Mouse (Mus musculus): ENCODE measurements at regions not wholly inside any gene's neighbourhood (a gene's known extent, or its start where the extent isn't known, plus 50 kb on each side); places are given as distances from the start of the nearest gene placed in this dataset.

DNA sequence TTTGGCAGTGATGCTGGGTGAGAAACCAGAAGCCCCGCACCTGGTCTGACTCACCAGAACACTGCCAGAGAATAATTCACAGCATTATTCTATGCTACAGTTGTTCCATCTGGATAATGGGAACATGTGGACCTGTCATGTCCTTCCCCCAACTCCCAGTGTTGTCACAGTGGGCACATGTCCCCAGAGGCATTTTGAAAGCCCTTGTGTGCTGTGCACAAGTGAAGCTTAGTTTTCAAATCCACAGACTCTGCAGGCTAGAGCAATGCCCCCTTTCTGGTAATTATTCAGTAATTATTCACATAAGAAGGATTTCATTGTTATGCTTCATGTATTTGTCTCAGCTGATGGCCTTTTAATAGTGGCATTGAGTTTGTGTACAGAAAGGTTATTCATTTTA, 146.7 kb downstream of the Slc4a3 start:
- no peak for DNase-seq (ENCODE audit: low read depth)

DNA sequence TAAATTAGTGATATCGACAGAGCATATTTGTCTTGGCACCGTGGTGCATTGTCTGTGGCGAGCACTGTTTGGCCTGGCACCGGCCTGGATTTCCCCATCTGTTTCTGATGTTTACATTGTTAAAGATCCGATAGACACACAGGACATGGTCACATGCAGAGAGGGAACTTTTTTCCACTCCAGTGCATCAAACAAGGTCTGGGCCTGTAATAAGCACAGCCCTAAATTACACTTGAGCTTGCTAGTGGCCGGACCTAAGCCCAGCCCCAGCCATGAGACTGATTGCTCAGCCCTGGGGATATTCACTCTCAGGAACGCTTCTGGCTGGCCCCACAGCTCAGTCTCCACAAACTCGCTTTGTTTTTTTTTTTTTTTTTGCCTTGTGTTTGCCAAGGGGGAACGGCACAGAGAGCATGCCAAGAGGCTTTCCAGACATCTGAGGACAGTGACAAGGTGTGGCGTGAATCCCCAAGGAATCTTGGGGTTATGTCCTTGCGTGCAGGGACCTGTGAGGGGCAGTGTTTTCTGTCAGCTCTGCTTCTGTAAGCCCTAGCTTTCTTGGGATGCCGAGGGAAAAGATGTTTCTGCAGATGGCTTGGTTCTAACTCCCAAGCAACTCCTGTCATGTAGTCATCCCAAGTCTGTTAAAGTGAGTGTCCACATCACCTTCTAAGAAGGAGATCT, 147.3 kb downstream of the Slc4a3 start:
- DNase-seq (ENCODE audit: low read depth): peak; percentile 59

DNA sequence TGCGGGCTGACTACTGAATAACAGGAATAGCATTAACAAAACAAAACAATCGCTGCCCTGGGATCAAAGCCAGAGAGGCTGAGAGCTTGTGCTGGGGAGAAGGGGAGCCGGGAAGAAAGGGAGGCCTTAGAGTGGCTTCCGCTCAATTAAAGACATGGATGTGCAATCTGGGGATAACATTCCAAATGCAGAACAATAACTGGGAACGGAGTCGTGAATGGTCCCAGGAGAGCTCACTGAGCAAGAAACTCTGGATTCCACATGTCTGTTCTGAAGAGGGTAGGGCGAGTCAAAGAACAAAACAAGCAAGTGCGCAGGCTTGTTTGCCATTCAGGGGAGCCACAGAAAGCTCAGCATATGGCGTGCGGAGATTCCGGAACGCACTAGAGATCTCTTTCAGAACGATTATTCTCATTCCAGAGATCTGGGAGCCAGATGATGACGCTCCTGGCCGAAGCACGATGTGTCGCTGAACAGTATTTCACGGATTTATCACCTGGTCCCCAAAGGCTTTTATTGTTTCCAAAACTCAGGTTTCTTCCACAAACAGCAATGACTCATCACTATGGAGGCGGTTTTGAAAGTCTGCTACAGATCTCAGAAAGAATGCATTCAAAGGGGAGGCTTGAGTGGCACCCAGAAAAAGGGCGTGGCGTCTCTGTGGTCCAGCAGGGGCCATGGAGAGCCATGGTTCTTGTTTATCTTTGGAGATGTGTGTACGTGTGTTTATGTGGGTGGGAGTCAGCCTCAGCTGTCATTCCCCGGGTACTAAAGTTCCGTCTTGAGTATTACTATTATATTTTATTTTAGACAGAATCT, 159.0 kb downstream of the Slc4a3 start:
- DNase-seq (ENCODE audit: low read depth): peak; percentile 49

DNA sequence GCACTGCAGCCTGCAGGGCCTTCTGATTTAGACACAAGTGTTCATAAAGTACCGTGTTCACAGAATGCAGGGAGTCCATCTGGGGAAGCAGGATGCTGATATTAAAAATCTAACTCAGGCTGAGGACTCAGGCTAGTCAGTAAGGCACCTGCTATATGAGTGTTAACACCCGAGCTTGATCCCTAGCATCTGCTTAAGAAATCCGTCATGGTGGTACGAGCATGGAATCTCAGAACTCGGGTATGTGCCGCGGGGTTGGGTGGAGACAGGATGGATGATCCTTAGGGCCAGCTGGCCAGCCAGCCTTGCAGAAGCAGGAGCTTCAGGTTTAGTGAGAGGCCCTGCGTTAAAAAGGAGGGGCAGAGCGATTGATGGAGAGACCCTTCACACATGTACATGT, 160.1 kb downstream of the Slc4a3 start:
- DNase-seq (ENCODE audit: low read depth): no peak

DNA sequence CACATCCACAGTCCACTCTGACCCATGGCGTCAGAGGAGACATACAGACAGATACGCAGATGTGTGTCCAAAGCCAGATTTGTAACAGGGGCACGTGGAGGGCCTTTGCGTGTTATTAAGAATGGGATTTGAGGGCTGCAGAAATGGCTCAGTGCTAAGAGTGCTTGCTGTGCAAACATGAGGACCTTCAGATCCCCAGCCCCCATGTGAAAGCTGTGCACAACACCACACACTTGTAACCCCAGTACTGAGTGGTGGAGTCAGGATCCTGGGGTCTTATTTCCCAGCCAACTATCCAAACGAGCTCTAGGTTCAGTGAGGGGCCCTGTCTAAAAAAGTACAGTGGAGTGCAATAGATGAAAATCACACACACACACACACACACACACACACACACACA, 177.4 kb downstream of the Slc4a3 start:
- DNase-seq (ENCODE audit: low read depth): no peak

DNA sequence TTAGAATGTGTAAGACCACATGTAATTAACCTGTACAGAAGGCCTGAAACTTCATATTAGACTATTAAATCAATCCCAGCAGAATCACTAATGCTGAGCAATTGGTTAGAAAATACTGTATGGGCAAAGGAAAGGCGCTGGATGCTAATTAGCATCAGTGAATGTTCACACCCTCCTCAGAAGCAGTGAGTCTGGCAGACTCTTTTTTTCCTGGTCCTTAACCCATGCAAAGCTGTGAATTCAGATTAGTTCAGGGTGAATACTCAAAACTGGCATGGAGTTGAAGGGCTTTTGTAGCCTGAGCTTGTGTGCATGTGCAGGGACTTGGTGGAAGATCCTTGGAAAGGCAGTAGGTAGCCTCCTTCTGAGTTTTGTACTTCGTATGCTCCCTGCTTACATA, 179.3 kb downstream of the Slc4a3 start:
- DNase-seq (ENCODE audit: low read depth): no peak

DNA sequence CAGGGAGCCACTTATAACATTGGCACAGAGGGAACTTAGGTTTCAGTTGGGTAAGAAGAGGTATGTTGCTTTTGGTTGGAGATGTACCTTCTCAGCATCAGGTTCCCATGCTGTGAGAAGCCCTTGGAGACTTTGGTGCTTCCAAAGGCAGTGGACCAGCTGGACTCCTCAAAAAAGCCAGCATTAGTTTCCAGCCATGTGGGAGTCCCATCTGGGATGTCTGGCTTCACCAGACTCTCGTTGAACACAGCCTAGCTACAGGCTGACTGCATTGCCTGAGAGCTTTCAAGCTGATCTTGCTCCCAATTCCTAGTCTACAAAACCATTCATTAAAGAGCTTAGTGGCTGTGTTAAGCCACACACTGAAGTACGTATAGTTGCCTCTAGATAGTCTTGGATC, 182.8 kb downstream of the Slc4a3 start:
- DNase-seq (ENCODE audit: low read depth): no peak

DNA sequence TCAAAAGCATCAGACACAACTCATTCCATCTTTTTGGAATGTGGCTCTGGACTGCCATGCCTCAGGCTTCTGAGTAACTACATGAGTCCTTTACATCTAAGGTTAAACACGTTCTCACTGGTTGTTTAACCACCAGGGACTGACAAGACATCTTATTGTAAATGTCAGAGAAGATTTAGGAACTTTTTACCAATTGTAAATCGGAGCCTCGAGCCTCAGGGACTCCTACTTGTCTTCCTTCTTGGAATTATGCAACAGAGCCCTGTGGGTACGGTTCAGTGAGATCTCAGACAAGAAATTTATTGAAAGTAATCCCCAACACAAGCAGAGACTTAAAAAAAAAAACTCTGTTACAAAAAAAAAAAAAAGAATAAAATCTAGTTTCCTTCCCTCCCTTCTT, 187.7 kb downstream of the Slc4a3 start:
- DNase-seq (ENCODE audit: low read depth): no peak

DNA sequence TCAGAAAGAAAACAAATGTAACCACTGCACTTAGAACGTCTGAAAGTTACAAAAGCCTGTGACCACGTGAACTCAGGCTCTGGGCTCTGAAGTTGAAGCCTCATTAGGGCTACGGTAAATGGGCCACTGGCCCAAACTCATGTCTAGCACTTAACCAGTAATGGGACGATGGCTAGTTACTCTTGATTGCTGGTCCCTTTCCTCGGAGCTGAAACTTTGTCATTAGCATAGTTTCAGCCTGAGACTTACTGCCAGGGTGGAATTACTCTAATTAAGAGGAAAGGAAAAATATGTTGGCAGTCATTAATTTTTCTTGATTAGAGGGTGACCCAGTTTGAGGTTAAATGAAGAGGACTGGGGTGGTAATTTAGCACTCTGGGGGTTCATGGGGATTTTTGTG, 192.6 kb downstream of the Slc4a3 start:
- DNase-seq (ENCODE audit: low read depth): no peak

DNA sequence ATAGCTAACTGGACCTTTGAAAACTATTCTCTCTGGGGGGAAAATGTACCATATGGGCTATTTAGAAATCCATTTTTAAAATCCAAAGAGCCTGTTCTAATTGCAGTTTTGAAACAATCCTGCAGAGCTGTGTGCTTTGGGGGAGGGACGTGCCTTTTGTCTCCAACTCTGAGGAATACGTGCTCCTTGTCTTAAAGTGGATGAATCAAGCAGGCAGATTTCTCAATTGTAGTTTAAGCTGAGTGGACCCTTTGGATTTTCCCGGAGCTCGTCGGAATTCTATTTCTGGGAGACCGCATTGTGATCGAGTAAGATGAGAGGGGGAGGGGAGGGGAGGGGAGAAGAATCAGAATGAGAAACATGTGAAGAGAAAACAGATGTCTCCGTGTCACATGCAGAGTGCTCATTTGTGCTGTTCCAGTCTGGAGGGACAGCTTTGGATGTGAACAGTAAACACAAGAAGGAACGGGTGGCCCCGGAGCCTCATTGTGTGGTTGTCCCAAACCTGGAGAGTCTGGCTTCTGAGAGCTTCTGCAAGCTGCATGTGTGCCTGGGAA, 203.7 kb downstream of the Slc4a3 start:
- DNase-seq (ENCODE audit: low read depth): peak; percentile 16

DNA sequence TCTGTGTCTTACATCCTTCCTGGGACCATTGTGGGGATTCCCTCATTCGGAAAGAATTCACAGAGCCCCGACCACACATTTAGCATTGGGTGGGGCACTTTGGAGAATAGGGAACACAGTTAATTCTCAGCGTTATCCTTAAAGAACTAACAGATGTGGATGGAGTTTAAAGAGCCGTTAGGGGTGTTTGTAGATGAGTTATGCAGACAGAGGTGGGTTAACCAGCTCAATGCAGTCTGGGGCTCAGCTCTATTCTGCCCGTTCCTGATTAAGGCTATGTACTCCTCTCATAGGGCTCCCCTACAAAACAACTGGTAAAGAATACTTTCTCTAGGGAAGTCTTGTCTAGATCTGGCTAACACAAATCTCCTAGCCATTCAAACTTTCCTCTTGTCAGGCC, 226.1 kb downstream of the Slc4a3 start:
- DNase-seq (ENCODE audit: low read depth): no peak

DNA sequence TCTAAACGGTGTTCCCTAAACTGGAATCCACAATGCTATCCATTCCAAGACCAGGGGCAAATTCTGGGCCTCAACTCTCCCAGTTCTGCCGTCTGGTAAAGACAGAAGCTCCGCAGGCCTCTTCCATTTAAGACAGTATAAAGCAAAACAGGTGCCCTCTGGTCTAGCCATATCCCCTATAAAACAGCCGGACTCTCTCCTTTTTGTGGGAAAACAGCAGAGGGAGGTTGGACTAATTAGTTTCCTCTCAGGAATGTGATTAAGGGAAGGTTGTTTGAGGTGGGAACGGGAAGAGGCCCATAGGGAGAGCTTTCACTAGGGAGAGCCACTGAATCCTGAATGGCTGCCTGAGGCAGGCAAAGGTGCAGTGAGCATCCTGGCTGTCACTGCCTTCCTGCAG, 226.9 kb downstream of the Slc4a3 start:
- DNase-seq (ENCODE audit: low read depth): no peak

DNA sequence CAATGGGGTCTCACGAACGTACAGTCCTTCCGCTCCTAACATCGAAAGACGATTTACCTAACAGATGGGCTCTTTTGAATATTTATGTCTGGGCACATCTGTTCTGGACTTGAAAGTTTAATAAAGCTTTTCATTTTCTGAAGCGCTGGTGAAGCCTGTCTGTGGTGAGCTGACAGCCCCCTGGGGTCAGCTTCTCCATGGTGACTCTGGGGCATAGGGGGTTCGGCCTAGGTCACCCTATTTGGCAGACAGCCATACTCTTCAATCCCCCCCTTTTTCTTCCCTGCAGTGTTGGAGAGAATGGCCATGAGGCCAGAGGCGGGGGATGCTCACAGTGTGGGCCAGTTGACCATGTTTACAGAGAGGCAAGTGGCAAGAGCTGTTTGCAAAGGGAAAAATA, 232.8 kb downstream of the Slc4a3 start:
- no peak for DNase-seq (ENCODE audit: low read depth)

DNA sequence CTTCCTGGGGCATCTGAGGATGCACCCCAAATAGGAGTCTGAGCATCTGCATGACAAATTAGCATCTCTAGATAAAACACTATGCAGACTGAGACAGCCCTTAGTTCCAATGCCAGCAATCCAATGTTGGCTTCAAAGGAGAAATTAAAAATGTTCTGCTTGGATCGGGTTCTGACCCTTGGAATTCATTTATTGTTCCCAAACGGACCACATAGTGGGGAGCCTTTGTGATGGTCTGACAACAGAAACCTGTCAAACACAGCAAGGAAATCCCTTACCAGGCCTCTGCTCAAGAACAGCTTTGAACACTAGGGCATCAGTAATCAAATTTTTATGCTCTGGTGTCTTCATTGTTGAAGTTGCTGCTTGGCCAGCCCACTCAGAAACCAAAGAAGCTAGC, 237.1 kb downstream of the Slc4a3 start:
- DNase-seq (ENCODE audit: low read depth): no peak

DNA sequence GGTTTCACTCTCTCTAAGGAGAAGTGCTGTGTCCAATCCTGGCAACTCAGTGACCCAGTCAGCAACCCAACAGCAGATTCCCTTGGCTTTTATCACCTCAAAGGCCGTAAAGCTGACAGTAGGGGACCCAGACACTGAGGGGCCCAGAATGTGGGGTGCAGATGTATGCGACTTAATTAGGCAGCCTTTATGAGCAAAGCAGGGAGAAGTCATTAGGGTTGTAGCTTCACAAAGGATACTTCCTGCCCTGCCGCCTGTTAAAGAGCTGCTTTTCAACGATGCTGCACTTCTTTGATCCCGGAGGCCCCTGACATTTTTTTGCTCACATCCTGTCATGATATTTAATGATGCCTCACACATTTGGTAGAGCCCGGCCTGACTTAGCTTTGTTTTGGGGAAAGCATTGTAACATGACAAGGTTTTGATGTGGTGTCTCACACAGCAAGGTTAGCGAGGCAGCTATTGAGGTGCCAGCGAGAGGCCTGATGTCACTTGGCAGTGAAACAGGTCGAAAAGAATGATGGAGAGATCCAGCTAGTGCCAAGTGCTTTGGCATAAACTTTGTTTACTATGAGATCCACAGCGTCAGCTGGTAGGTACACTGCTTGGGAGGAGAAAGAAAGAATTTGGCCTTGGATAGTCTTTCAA, 240.2 kb downstream of the Slc4a3 start:
- no peak for DNase-seq (ENCODE audit: low read depth)

DNA sequence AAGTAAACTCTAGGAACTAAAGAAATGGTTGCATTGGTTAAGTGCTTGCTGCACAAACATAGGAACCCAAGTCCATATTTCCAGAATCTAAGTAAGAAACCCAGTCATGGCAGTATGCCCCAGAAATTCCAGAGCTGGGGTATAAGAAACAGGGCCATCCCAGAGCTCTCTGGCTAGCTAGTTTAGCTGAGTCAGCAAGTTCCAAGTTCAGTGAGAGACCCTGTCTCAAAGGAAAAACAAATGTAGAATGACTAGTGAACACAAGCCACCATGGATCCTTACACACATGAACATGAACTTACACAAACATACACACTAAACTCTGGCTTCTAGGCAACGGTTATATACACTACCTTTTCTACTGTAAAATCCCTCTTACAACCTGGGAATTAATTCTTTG, 245.4 kb downstream of the Slc4a3 start:
- no peak for DNase-seq (ENCODE audit: low read depth)

DNA sequence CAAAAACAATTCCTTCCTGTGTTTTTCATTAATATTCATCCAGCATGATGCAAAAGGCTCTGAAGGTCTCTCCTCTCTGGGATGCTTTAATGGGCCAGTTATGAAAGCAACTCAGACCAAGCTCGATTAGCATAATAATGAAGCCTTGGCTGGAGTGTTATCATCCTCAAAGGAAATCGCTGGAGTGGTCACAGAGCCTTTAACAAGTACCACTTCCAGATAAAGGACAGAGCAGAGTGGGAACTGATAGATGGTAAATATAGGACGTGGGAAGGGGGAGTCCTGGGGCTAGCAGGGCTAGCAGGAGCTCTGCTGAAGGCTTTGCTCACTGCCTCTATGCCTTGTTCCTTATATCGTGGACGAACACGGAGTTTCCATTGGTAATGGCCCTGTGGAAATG, 251.7 kb downstream of the Slc4a3 start:
- no peak for DNase-seq (ENCODE audit: low read depth)

DNA sequence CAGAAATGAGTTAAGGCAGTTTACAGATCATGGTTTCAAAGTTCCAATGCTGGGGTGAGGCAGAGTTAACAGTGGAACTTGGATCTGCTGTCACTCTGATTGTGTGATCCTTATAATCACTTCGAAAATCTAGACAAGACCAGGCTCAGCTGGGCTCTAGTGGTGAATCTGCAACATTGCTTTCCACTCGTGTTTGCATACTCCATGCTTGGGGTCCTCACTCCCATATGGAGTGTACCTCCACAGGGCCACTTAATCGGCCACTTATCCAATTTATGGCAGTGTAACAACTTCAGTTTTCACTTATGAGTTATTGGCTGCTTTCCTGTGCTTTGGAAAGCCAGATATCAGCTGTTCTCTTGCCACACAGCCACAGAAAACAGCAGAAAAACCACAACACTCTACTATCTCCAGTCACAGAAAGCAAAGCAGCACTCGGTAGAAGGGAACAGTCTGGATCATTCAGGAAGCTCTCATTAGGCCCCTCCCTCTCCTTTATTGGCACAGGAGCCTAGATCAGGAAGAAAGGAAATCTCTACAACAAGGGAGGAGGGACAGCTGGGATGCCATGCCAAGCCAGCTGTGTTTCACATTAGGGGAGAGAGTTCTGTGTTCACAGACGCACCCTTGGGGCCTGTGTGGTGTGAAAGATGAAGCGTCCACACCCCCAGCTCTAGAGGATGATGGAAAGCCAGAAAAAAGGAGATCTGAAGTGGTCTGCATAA, 252.5 kb downstream of the Slc4a3 start:
- DNase-seq (ENCODE audit: low read depth): peak; percentile 7

DNA sequence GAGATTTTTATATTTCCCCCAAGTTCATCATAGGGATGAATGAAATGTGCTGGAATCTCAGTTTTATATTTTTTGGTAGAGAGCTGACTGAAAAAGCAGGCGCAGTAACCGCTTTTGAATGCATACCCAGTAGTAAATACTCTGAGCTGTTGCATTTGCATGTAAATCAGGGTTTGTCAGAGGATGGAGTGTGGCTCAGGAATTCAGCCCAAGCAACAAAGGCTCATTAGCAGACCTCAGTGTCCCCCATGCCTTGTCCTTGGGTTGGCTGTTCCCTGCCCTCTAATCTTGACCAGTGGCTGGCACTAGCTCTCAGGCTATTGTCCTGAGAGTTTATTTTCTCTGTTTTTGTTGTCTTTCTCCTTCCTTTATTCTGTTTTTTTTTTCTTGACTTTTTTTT, 258.4 kb downstream of the Slc4a3 start:
- DNase-seq (ENCODE audit: low read depth): no peak

DNA sequence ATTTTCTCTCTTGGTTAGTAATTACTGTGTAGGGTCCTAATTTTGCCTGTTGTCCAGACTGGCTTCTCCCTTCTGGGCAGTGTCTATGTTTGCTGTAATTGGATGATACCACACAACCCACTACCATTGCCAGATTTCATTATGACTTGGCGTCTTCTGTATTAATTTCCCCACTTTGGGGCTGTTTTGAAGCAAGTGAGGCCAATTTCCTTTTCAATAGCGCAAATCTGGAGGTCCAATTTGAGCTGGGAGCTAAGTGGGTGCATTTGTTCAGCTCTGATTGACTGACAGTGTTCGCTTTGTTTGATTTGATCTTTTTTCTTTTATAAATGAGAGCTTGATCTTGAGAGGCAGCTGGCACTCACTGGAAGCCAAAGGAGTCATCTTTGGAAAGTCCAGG, 266.4 kb downstream of the Slc4a3 start:
- no peak for DNase-seq (ENCODE audit: low read depth)

DNA sequence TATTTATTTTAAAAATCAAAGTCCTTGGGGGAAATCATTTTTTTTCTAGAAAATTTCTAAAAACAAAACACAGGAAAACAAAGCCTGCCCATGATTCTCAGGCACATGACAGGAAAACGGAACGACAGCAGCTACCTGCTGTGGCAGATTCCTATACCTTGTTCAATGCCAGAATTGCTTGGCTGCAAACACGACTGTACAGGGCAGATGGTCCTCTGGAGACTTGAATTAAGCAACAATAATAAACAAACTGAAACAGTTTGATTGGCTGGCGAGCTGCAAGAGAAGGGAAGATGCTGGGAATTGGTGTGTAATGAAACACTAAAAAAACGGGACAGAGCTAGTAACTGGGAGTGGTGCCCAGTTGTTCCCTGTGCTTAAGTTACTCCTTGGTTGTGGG, 280.1 kb downstream of the Slc4a3 start:
- no peak for DNase-seq (ENCODE audit: low read depth)

DNA sequence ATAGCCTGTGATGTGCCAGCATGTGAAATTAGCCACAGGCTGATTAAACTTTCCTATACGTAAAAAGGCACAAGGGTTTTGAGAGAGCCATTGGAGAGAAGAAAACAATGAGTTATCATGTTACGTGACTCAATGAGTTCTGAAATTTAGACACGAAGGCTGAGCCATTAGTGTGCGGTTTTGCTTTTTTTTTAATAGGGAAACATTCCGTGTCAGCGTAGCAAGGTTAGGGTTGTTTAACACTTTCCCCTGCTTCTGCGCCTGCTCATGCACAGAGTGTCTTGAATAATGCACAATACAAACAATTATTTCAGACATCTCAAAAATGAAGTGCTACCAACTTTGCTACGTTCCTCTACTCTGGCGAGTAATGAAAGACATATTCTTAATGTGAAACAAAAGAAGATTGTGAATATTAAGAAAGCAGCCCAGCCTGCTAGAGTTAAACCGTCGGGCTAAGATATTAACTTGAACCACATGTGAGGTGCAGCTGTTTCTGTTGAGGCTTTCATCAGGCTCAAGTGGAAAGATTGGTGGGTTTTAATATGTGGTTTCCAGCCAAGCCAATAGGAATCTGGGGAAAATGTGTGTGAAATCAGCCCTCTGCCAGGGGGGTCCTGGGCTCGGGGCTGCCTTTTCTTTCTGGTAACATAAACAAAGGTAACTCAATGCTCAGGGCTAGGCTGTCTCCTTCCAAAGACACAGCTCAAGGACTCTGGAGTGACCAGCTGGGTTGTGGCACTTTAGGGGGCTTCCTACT, 287.2 kb downstream of the Slc4a3 start:
- peak; percentile 53 for DNase-seq (ENCODE audit: low read depth)
